Mouse (Mus musculus): ENCODE results near the gene Gne. TPM values are rescaled to one million over a fixed set of nuclear protein-coding genes. Genes with fewer than 3 reads are reported as not detected.

The Gne gene
- polyA plus RNA-seq, 1 experiment, result 0.68 TPM

DNA sequence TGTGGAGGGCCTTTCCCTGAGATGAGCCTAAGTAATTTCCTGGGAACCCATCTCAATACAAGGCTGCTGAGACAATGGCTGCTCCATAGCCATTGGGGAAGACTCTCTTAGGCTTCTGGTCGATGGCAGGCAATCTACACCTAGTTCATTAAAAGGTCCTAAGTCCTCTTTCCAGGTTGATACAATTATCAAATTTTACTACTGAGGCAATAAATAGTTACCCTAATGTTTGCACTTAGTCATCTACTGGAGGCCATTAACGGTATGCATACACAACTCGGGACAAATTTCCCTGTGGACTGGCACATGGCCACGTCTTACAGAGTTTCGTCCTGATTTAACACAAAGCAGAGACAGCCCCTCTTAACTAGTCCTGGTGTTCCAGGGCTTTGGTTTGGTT, 41.5 kb downstream of the Gne start:
- Histone ChIP-seq H3K4me3 (replicated peaks) (no peak overlapping the region), H3K9me3 (ENCODE audit: control insufficient read depth, low read length) (no peaks in the 10 kb centered on the region), H3K36me3 (ENCODE audit: control insufficient read depth) (peaks cover 79% of the 10 kb centered on the region), H3K4me1 (ENCODE audit: control insufficient read depth) (no peaks in the 10 kb centered on the region), H3K27me3 (ENCODE audit: control insufficient read depth) (no peaks in the 10 kb centered on the region)
- TF ChIP-seq TAL1 (IDR thresholded peaks at IDR 0.05; ENCODE audit: low read length), result no peak
- no peak for TF ChIP-seq GATA1 (IDR thresholded peaks at IDR 0.05; ENCODE audit: low read length)

DNA sequence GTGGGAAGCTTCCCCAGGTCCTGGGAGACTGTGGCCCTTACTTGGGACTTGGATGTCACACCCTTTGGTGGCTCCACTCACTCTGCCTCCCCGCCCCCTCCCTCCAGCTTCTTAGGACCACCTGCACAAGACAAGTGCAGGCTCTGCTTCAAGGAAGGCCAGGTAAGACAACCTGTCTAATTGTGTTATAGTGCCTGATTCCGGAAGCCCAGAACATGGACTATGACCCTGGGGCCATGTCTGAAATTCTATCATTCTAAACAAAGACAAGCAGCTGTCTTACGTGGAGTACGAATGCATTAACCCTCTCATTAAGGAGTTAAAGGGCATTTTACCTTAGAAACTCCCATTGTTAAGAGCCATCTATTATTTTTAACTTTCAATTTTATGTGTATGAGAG, 43.2 kb downstream of the Gne start:
- Histone ChIP-seq H3K36me3 (ENCODE audit: control insufficient read depth) (peaks cover 82% of the 10 kb centered on the region), H3K4me3 (replicated peaks) (no peak overlapping the region)
- TF ChIP-seq TAL1 (IDR thresholded peaks at IDR 0.05; ENCODE audit: low read length), result no peak
- no peak for TF ChIP-seq GATA1 (IDR thresholded peaks at IDR 0.05; ENCODE audit: low read length)

GRCm38 (mm10) chr4:44036455-44036854, 47.5 kb downstream of the Gne start:
- no peaks in the 10 kb centered on the region for H3K9me3 ChIP-seq (ENCODE audit: control insufficient read depth, low read length)
- TF ChIP-seq GATA1 (IDR thresholded peaks at IDR 0.05; ENCODE audit: low read length) (no peak), TAL1 (IDR thresholded peaks at IDR 0.05; ENCODE audit: low read length) (no peak)
- no peaks in the 10 kb centered on the region for H3K27me3 ChIP-seq (ENCODE audit: control insufficient read depth)
- no peak overlapping the region for H3K4me3 ChIP-seq (replicated peaks)
- peaks cover 97% of the 10 kb centered on the region for H3K36me3 ChIP-seq (ENCODE audit: control insufficient read depth)
- no peaks in the 10 kb centered on the region; the same call in 1 of the 2 replicates for H3K4me1 ChIP-seq (ENCODE audit: control insufficient read depth)

More for the DNA sequence above, 43.2 kb downstream of the Gne start:
- H3K9me3 ChIP-seq (ENCODE audit: control insufficient read depth, low read length), result no peaks in the 10 kb centered on the region
- no peaks in the 10 kb centered on the region for H3K4me1 ChIP-seq (ENCODE audit: control insufficient read depth)
- H3K27me3 ChIP-seq (ENCODE audit: control insufficient read depth), result no peaks in the 10 kb centered on the region

DNA sequence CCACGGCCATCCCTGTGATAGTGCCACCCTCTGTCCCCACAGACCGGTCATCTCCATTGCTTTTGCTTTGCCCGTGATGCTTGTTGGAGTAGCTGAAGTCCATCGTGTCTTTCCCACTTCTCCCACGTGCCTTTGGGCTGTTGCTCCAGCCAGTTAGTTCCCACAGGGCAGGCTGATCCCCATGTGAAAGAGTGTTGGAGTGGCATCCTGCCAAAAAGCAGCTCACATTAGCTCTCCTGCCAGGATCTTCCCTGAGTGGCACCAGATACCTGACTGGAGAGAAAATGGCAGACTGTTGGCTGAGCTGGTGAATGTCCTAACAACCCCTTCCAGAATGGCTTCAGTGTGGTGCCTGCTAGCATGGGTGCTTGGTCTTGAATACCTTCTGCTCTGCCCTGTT, 52.5 kb downstream of the Gne start:
- no peak for TF ChIP-seq GATA1 (IDR thresholded peaks at IDR 0.05; ENCODE audit: low read length)
- no peak for TF ChIP-seq TAL1 (IDR thresholded peaks at IDR 0.05; ENCODE audit: low read length)
- H3K36me3 ChIP-seq (ENCODE audit: control insufficient read depth), result peaks cover 99% of the 10 kb centered on the region

GRCm38 (mm10) chr4:44029661-44030066, 54.3 kb downstream of the Gne start:
- Histone ChIP-seq H3K9me3 (ENCODE audit: control insufficient read depth, low read length) (no peaks in the 10 kb centered on the region), H3K4me1 (ENCODE audit: control insufficient read depth) (peaks cover 10% of the 10 kb centered on the region), H3K27me3 (ENCODE audit: control insufficient read depth) (no peaks in the 10 kb centered on the region), H3K4me3 (replicated peaks) (no peak overlapping the region), H3K36me3 (ENCODE audit: control insufficient read depth) (peaks cover 100% of the 10 kb centered on the region)
- TF ChIP-seq GATA1 (IDR thresholded peaks at IDR 0.05; ENCODE audit: low read length), result no peak
- no peak for TF ChIP-seq TAL1 (IDR thresholded peaks at IDR 0.05; ENCODE audit: low read length)

More for the DNA sequence above, 52.5 kb downstream of the Gne start:
- H3K4me3 ChIP-seq (replicated peaks), result no peak overlapping the region
- H3K9me3 ChIP-seq (ENCODE audit: control insufficient read depth, low read length), result no peaks in the 10 kb centered on the region
- no peaks in the 10 kb centered on the region for H3K27me3 ChIP-seq (ENCODE audit: control insufficient read depth)
- peaks cover 10% of the 10 kb centered on the region for H3K4me1 ChIP-seq (ENCODE audit: control insufficient read depth)

DNA sequence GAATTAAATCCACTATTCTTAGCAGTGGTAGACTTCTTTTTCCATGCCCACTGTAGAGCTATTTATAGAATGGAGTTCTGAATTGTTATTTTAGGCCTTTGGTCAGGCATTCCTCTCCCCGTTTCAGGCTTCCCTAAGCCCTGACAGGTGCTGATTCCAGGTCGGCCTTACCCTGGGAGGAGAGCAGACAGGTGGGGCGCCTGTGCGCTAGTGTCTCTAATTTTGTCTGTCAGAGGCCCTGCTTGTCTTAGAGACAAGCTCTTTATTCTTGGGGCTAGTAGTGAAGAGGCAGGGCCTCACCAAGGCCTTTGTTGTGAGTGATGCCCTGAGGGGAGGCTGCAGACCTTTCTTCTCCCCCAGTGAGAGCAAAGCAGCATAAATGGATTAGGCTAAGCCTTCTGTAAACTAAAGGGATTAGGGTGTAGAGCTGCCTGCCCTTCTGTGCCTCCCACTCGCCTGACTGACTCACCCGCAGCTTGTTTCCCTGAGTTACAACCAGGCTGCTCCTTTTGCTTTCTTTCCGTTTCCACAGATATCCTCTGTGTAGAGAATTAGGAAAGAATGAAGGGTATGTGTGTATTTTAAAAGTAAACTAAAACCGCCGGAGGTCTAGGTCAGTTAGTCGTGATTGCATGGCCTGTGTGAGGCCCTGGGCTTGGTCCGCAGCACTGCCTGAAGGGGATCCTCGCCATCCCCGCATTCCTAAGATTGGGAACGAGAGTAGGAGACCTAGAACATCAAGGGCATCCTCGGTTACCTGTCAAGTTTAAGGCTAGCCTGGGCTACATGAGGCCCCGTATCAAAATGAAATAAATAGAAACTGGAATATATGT, 55.5 kb downstream of the Gne start:
- Histone ChIP-seq H3K27me3 (ENCODE audit: control insufficient read depth) (no peaks in the 10 kb centered on the region), H3K4me3 (replicated peaks) (no peak overlapping the region), H3K4me1 (ENCODE audit: control insufficient read depth) (peaks cover 10% of the 10 kb centered on the region)

DNA sequence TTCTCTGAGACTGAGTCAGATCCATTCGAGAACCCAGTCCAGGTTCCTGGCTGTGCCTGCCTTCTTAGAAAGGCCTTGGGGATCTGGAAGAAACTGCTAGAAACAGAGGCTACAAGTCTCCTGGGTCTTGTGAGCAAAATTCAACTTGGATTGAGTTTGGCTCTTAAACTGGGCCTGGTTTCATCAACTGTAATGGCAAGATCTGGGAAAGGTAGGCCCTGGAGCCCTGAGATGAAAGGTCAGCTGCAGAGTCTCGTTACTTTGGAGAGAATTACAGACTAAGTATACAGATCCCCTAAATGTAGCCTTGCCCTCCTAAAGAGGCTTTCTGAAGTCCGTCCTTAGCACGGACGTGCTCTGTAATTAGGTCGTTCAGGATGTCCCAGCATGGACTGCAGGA, 58.4 kb downstream of the Gne start:
- Histone ChIP-seq H3K4me1 (ENCODE audit: control insufficient read depth) (peaks cover 10% of the 10 kb centered on the region), H3K36me3 (ENCODE audit: control insufficient read depth) (peaks cover 100% of the 10 kb centered on the region), H3K27me3 (ENCODE audit: control insufficient read depth) (no peaks in the 10 kb centered on the region), H3K4me3 (replicated peaks) (no peak overlapping the region), H3K9me3 (ENCODE audit: control insufficient read depth, low read length) (no peaks in the 10 kb centered on the region)
- TF ChIP-seq TAL1 (IDR thresholded peaks at IDR 0.05; ENCODE audit: low read length) (no peak), GATA1 (IDR thresholded peaks at IDR 0.05; ENCODE audit: low read length) (no peak)

More for the DNA sequence above, 55.5 kb downstream of the Gne start:
- no peak for TF ChIP-seq GATA1 (IDR thresholded peaks at IDR 0.05; ENCODE audit: low read length)
- TF ChIP-seq TAL1 (IDR thresholded peaks at IDR 0.05; ENCODE audit: low read length), result no peak
- Histone ChIP-seq H3K36me3 (ENCODE audit: control insufficient read depth) (peaks cover 100% of the 10 kb centered on the region), H3K9me3 (ENCODE audit: control insufficient read depth, low read length) (no peaks in the 10 kb centered on the region)

- no peak overlapping the region for H3K4me3 ChIP-seq (replicated peaks)
- no peak for TF ChIP-seq GATA1 (IDR thresholded peaks at IDR 0.05; ENCODE audit: low read length)
- TF ChIP-seq TAL1 (IDR thresholded peaks at IDR 0.05; ENCODE audit: low read length), result no peak
- no peaks in the 10 kb centered on the region for H3K27me3 ChIP-seq (ENCODE audit: control insufficient read depth)
- no peaks in the 10 kb centered on the region for H3K9me3 ChIP-seq (ENCODE audit: control insufficient read depth, low read length)
- peaks cover 100% of the 10 kb centered on the region for H3K36me3 ChIP-seq (ENCODE audit: control insufficient read depth)
- peaks cover 2% of the 10 kb centered on the region for H3K4me1 ChIP-seq (ENCODE audit: control insufficient read depth)
Observed at GRCm38 (mm10) chr4:44024241-44024640, 59.7 kb downstream of the Gne start.

GRCm38 (mm10) chr4:44023681-44024080, 60.3 kb downstream of the Gne start:
- Histone ChIP-seq H3K9me3 (ENCODE audit: control insufficient read depth, low read length) (no peaks in the 10 kb centered on the region), H3K27me3 (ENCODE audit: control insufficient read depth) (no peaks in the 10 kb centered on the region), H3K4me1 (ENCODE audit: control insufficient read depth) (peaks cover 2% of the 10 kb centered on the region), H3K36me3 (ENCODE audit: control insufficient read depth) (peaks cover 100% of the 10 kb centered on the region), H3K4me3 (replicated peaks) (no peak overlapping the region)
- TF ChIP-seq GATA1 (IDR thresholded peaks at IDR 0.05; ENCODE audit: low read length) (no peak), TAL1 (IDR thresholded peaks at IDR 0.05; ENCODE audit: low read length) (no peak)

Data from erythroblast, embryonic 14.5 days (primary cell).